Mouse (Mus musculus) layer of hippocampus, adult 9-11 months (tissue): Measurements from ENCODE around the gene Gm48551.

ENCODE experiments used
- DNase-seq: peaks from one replicate; pipeline ENCODE4 v3.0.0; 2022

Gene Gm48551

GRCm38 (mm10) chr10:81358209-81358608 is 26.1 kb upstream of the Gm48551 start:
- DNase-seq = no peak

GRCm38 (mm10) chr10:81358841-81359240 is 25.4 kb upstream of the Gm48551 start:
- DNase-seq = no peak

GRCm38 (mm10) chr10:81360721-81361120 is 23.5 kb upstream of the Gm48551 start:
- DNase-seq = no peak

- no peak for DNase-seq
Measured at GRCm38 (mm10) chr10:81362336-81362949, 21.8 kb upstream of the Gm48551 start.

- DNase-seq = no peak
Measured at GRCm38 (mm10) chr10:81363436-81364346, 20.6 kb upstream of the Gm48551 start.

GRCm38 (mm10) chr10:81364666-81365065 is 19.6 kb upstream of the Gm48551 start:
- DNase-seq = no peak

- peak; percentile 67 for DNase-seq
Measured at GRCm38 (mm10) chr10:81365073-81365472, 19.2 kb upstream of the Gm48551 start.

- no peak for DNase-seq
Measured at GRCm38 (mm10) chr10:81365672-81366476, 18.4 kb upstream of the Gm48551 start, which contains the start of gene 4930404N11Rik. 4930404N11Rik (minus strand) TSS chr10:81365816.

GRCm38 (mm10) chr10:81366477-81367206 is 17.6 kb upstream of the Gm48551 start:
- DNase-seq = no peak

GRCm38 (mm10) chr10:81367207-81367495 is 17.1 kb upstream of the Gm48551 start:
- DNase-seq = no peak

GRCm38 (mm10) chr10:81375322-81375721 is 8.9 kb upstream of the Gm48551 start:
- no peak for DNase-seq

- no peak for DNase-seq
Measured at GRCm38 (mm10) chr10:81376561-81377361, 7.5 kb upstream of the Gm48551 start.

GRCm38 (mm10) chr10:81377362-81377664 is 7.0 kb upstream of the Gm48551 start:
- DNase-seq = no peak

GRCm38 (mm10) chr10:81377793-81378552 is 6.3 kb upstream of the Gm48551 start, which contains the start of gene Fzr1:
Fzr1 (minus strand) TSS chr10:81378516.
- no peak for DNase-seq

GRCm38 (mm10) chr10:81378553-81379182 is 5.6 kb upstream of the Gm48551 start:
- DNase-seq = peak; percentile 100

GRCm38 (mm10) chr10:81379183-81379553 is 5.1 kb upstream of the Gm48551 start:
- DNase-seq = no peak

GRCm38 (mm10) chr10:81379809-81380378 is 4.4 kb upstream of the Gm48551 start:
- DNase-seq = no peak

- DNase-seq = no peak
Measured at GRCm38 (mm10) chr10:81382039-81382438, 2.2 kb upstream of the Gm48551 start.

- DNase-seq = no peak
Measured at GRCm38 (mm10) chr10:81384605-81384982, 328 bp downstream of the Gm48551 start.

GRCm38 (mm10) chr10:81385603-81386306 is 1.5 kb downstream of the Gm48551 start:
- DNase-seq = no peak
